Mouse (Mus musculus): ENCODE data around the gene Armc2.
"Not testable (repeated sequence)": the region's sequence is repeated elsewhere in the genome, so short reads cannot be mapped to it uniquely, and the experiment has no call there.

Gene Armc2

DNA sequence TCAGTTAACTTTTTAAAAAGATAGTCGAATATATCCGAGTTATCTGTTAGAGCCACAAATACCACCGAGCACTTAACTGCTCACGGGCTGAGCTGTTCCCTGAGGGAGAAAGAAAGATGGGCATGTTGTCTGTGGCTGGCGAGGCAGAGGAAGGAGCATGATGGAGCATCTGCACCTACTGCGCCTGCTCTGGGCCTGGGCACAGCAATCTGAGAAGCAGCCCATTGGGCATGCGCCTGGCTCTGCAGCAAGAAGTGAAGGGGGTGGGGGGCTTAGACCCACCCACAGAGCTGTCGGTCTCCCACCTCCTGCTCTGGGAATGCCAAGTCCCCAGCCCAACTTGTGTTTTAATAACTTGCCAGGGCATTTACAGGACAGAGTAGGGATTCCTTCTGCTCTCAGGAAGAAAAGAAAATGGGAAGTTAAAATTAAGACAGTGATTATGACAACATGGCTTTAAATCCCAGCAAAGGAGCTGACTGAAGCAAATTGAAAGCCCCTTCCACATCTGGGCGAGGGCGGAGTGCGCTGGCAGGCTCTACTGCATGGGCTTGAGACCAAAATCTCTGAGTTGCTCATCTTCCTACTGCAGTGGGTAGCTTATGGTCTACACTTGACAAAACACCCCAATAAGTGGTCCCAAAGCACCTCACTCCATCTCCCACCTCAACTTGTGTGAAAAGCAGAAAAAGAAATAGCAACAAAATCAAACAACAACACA, 50.2 kb downstream of the Armc2 start:
- DNase-seq (ENCODE audit: low spot score in 2 of 2): peak in 1 of 2 experiments; percentile 44

GRCm38 (mm10) chr10:41962725-41963124, 55.5 kb downstream of the Armc2 start:
- DNase-seq (ENCODE audit: low spot score in 2 of 2): no peak

DNA sequence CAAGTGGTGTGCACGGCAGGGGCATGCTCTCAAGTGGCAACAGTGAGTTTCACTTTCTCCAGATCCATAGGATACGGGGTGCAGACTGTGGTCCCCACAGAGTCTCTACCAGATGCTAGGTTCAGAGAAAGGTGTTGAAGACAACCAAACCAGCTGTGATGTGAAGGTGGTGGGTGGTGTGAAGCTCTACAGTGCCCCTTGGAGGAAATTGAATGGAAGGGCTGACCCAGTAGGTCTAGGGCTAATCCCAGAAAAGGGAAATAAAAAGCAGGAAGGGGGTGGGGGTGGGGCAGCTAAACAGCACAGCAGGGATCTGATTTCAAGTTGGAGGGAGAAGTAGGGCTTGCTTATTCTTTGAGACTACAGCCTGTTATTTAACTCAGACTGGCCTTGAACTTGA, 58.4 kb downstream of the Armc2 start:
- DNase-seq (ENCODE audit: low spot score in 2 of 2): no peak

- no peak for DNase-seq (ENCODE audit: low spot score in 2 of 2)
Measured at GRCm38 (mm10) chr10:41958677-41959274, 59.5 kb downstream of the Armc2 start.

DNA sequence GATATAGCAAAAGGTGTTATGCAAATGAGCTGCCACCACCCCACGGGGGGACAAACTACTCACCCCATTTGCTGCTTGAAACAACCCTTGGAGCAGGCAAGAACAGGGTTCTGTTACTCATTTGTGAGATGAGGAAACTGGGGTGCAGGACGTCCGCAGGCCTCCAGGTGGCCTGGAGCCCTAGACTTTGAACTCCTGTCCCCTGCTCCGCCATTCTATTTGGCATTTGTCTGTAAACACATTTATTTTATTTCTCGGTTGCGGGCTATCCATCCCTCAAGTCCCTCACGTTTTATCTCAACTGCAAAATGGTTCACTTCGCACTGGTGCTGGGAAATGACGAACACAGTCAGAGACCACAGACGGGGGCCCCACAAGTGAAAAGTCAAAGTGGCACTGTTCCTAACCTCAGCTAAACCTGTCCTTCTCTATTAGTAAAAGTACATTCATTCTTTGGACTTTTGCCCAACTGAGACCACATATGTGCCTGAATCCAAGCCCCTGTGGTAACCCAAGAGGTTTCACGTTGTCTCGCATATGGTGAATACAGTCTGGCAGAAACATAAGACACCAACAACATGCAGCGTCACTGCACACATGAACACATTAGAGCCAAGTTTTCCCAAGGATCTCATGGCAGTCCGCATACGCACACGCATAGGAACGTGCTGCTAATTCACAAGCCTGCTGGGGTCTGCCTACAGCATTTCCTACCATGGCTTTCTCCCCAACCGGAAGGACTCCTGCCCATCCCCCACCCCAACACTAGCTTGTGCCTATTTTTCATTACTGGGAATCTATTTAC, 60.6 kb downstream of the Armc2 start:
- no peak for DNase-seq (ENCODE audit: low spot score in 2 of 2)

GRCm38 (mm10) chr10:41953528-41953864, 64.7 kb downstream of the Armc2 start:
- no peak for DNase-seq (ENCODE audit: low spot score in 2 of 2)

DNA sequence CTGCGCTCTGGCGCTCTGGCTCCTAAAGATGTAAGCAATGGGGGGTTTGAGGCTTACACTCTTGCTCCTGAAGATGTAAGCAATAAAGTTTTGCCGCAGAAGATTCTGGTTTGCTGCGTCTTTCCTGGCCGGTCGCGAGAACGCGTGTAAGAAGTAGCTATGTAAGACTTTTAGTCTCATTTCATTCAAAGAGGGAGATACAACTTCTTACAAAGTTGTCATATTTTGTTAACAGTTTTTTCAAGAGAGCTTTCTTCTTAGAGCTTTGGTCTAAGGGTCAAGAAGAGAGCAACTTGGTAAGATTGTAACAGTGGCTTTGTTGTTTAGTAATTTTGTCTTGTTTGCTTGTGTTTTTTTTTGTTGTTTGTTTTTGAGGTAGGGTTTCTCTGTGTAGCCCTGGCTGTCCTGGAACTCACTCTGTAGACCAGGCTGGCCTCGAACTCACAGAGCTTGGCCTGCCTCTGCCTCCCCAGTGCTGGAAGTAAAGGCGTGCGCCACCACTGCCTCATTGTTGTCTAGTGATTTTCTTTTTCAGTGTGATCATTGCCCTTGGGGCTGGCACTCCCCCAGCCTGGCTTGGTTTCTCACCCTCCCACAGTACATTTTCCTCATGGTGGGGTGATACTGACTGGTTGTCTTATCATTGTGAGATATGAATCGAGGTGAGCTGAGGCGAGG, 65.3 kb downstream of the Armc2 start:
- DNase-seq (ENCODE audit: low spot score in 2 of 2): no peak

DNA sequence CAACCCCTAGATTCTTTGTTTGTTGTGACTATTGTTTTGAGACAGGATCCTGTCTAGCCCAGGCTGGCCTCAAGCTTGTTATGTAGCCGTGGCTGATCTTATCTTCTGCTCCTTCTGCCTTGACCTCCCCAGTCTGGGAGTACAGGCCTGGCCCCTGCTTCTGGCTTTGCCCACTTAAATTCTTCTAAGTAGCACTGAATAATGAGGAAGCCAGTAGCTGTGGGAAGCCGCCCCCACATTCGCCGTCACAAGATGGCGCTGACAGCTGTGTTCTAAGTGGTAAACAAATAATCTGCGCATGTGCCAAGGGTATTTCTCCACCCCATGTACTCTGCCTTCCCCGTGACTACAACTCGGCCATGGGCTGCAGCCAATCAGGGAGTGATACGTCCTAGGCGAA, 65.9 kb downstream of the Armc2 start:
- not testable (repeated sequence) for DNase-seq (ENCODE audit: low spot score in 2 of 2)

DNA sequence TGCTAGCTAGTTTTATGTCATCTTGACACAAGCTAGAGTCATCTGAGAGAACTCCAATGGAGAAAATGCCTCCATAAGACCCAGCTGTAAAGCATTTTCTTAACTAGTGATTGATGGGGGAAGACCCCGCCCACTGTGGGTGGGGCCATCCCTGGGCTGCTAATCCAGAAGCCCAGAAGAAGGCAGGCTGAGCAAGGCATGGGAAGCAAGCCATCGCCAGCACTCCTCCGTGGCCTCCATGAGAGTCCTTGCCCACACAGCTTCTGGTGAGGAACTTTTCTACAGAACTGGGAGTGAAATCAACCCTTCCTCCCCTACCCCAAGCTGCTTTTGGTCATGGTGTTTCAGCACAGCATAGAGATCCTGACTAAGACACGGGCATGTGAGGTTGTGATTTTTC, 79.2 kb downstream of the Armc2 start:
- DNase-seq (ENCODE audit: low spot score in 2 of 2): no peak

- peak in 1 of 2 experiments; percentile 68 for DNase-seq (ENCODE audit: low spot score in 2 of 2)
Measured at GRCm38 (mm10) chr10:41937176-41937575, 81.1 kb downstream of the Armc2 start.

- peak; percentile 64 to 68 for DNase-seq (ENCODE audit: low spot score in 2 of 2)
Measured at GRCm38 (mm10) chr10:41936100-41936499, 82.1 kb downstream of the Armc2 start.

DNA sequence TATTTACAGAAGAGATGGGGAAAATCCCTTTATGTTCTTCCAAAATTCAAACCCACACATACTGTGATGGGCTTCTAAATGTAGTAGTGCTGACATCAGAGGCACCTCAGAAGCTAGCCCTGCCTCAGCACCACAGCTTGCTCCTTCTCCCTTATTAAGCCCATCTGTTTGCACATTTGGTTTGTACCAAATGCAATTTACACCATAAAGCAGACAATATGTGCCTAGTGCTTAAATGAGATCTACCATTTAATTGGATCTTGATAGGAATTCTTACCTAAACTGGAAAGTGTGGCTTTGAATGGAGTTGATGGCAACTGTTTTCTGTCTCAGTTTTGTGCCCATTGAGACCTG, 82.8 kb downstream of the Armc2 start:
- no peak for DNase-seq (ENCODE audit: low spot score in 2 of 2)

- peak; percentile 92 to 94 for DNase-seq (ENCODE audit: low spot score in 2 of 2)
Measured at GRCm38 (mm10) chr10:41934633-41935475, 83.4 kb downstream of the Armc2 start.

- peak; percentile 58 to 78 for DNase-seq (ENCODE audit: low spot score in 2 of 2)
Measured at GRCm38 (mm10) chr10:41933536-41933935, 84.7 kb downstream of the Armc2 start.

DNA sequence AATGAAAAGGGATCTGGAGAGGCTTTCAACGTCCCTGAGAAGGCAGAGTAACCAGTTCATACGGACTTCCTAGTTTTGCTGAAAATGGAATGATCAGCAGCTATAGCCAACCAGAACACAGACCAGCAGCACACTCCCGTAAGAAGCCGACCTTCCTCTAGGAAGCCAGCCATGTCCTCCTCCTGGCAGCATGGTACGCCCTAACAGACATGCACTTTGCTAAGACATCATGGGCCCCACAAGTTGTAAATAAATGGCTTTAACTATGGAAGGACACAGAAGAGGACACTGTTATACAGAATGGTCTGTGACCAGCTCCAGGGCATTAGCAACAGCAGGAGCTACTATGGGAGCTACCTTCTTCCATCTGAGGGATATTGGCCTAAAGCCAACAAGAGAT, 85.3 kb downstream of the Armc2 start:
- peak in 1 of 2 experiments; percentile 15 for DNase-seq (ENCODE audit: low spot score in 2 of 2)

DNA sequence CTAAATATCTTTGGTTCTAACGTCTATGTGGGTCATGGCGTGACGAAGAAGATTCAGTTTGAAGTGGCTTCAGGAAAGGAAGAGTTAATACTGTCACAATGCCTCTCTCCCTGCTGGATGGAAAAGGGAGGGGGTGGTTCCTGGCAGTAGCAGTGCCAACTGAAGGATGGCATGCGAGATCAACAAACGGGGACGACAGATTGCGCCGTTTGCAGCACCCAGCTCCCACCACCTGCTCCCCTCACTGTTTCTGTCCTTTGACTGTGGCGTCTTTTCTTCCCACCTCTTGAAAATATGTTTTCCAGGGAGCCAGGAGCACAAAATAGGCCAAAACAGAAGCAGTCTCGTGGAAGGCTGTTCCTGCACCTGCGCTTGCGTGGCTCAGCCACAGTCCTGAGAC, 86.3 kb downstream of the Armc2 start:
- DNase-seq (ENCODE audit: low spot score in 2 of 2): peak in 1 of 2 experiments; percentile 25

DNA sequence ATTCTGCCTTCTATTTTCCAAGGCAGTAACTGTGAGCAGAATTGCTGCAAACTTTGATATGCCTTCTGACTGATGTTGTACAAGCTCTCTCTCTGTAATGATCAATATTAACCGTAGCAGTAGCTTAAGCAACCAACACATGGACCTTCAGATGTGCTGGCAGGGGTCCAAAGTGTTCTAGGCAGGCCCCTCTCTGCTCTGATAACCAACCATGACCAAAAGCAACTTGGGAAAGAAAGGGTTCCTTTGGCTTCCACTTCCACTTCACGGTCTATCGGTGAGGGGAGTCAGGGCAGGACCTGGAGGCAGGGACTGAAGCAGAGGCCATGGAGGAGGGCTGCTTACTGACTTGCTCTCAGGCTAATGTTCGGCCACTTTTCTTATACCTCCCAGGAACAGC, 87.3 kb downstream of the Armc2 start:
- DNase-seq (ENCODE audit: low spot score in 2 of 2): no peak

GRCm38 (mm10) chr10:41926726-41927125, 91.5 kb downstream of the Armc2 start:
- DNase-seq (ENCODE audit: low spot score in 2 of 2): no peak

- no peak for DNase-seq (ENCODE audit: low spot score in 2 of 2)
Measured at GRCm38 (mm10) chr10:41912290-41912994, 105.8 kb downstream of the Armc2 start.

- DNase-seq (ENCODE audit: low spot score in 2 of 2): no peak
Measured at GRCm38 (mm10) chr10:41908899-41909298, 109.3 kb downstream of the Armc2 start.

DNA sequence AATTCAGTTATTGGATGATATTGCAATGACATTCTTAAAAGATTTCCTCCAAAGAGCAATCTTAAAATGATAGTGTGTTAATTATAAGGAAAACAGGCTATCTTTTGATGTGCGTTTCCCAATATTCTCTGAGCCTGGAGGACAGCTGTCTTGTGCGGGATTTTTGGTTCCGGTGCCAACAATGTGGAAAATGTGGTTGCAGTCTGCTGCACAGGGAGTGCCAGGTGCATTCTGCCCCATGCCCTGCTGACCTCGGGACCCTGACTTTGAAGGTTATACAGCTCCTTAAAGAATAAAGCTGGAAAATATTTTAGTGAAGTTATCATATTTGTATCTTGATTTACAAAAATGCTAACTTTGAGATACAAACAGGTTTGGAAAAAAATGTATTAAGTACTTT, 110.3 kb downstream of the Armc2 start:
- no peak for DNase-seq (ENCODE audit: low spot score in 2 of 2)

All from heart, adult 9 months (tissue).